Mouse (Mus musculus) neural tube, embryonic 14.5 days (tissue): ENCODE results near the gene Dtd1. TPM values are rescaled to one million over a fixed set of nuclear protein-coding genes. Genes with fewer than 3 reads are reported as not detected.

Experiments
- ATAC-seq: fragments of 200-750 bp; cut with Nextera tagmentation; 2 replicates; pipeline ENCODE4 v1.8.0; 2017; ENCODE audit warnings: low read depth, mild to moderate bottlenecking, moderate TSS enrichment, moderate library complexity
- H3K27ac ChIP-seq: fragments of 300-500 bp; sonication (generic); 2 replicates; pipeline ENCODE4 v1.5.1; 2014; ENCODE audit warnings: low read depth, mild to moderate bottlenecking, control low read depth, low read length, moderate library complexity, mixed read lengths
- H3K27me3 ChIP-seq: fragments of 300-500 bp; sonication (generic); 2 replicates; pipeline ENCODE4 v1.6.1; 2014; ENCODE audit warnings: low read length; ENCODE audit not compliant: control insufficient read depth, insufficient read depth
- H3K36me3 ChIP-seq: fragments of 300-500 bp; sonication (generic); 2 replicates; pipeline ENCODE4 v1.6.1; 2014; ENCODE audit warnings: low read length, mixed read lengths; ENCODE audit not compliant: control insufficient read depth, insufficient read depth
- H3K4me1 ChIP-seq: fragments of 300-500 bp; sonication (generic); 2 replicates; pipeline ENCODE4 v1.6.1; 2014; ENCODE audit warnings: low read length; ENCODE audit not compliant: control insufficient read depth, insufficient read depth
- H3K4me2 ChIP-seq: fragments of 300-500 bp; sonication (generic); 2 replicates; pipeline ENCODE4 v1.6.1; 2014; ENCODE audit warnings: mild to moderate bottlenecking, low read depth, low read length, control low read depth
- H3K4me3 ChIP-seq: fragments of 300-500 bp; sonication (generic); 2 replicates; pipeline ENCODE4 v1.5.1; 2014; ENCODE audit warnings: low read depth, low read length, control low read depth, mixed read lengths
- H3K9ac ChIP-seq: fragments of 300-500 bp; sonication (generic); replicated peaks from 2 replicates; pipeline ENCODE4 v1.6.1; 2014; ENCODE audit warnings: low read depth, mild to moderate bottlenecking, control low read depth, low read length, mixed read lengths
- H3K9me3 ChIP-seq: fragments of 300-500 bp; sonication (generic); 2 replicates; pipeline ENCODE4 v1.6.1; 2016; ENCODE audit warnings: low read length; ENCODE audit not compliant: control insufficient read depth
- WGBS: fragments of 180-500 bp; shearing (Covaris S2); extraction: QIAGEN DNeasy Blood & Tissue Kit; methylation state at CpG from one replicate; pipeline ENCODE4 v1.1.7; 2014; 5-methylcytosine and 5-hydroxymethylcytosine counted together
- polyA plus RNA-seq: library from polyadenylated mRNA; unstranded; fragments of >200 nt; fragmentation: Nextera tagmentation; extraction: Ambion mirVana; gene quantifications from 2 replicates; pipeline ENCODE4 v1.2.1, GENCODE M21; 2014

Dtd1 gene
- polyA plus RNA-seq, 1 experiment from 2014 or later = 132 TPM

DNA sequence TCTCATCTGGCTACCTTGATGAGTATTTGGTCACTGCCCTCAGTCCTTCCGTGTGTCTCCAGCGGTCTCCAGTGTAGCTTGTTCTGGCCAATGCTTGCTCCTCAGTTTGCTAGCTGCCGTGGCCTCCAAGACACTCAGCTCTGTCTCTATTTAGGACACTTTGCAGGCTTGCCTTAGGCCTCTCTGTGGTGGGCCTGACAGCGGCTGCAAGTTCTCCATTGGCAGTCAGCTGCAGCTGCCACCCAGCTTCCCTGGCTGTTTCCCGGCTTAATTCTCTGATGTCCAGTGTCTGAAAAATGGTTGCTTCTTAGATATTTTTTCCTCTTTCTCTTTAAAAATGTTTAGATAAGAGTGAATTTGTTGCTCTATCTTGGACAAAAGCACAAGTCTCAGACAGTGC, 116.6 kb downstream of the Dtd1 start:
- Histone ChIP-seq H3K27me3 (no peaks in the 10 kb centered on the region), H3K4me2 (no peak overlapping the region), H3K9me3 (peaks cover 3% of the 10 kb centered on the region; the same call in 1 of the 2 replicates), H3K36me3 (no peaks in the 10 kb centered on the region), H3K4me3 (no peak overlapping the region), H3K4me1 (no peaks in the 10 kb centered on the region), H3K27ac (no peak overlapping the region), H3K9ac (no peak overlapping the region)
- no peak for ATAC-seq
- 83% methylated on average over 5 of the region's 5 CpGs for WGBS

DNA sequence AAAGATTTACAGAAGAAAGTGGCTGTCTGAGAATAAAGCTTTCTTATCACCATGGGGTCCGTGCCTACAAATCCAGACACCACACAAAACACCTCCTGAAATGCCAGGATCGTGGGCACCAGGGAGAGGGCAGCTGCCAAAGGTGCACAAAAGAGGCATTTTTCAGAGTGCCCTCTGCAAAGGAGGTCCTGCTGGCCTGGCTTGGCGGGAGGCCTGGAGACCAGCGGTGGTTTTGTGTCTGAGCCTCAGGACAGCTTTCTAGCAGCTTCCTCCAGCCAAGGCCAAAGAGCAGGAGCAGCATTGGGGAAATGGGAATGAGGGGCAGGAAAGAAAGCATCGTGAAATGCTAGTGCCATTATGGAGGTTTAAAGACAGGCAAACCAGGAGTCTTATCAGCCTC, 118.6 kb downstream of the Dtd1 start:
- H3K27me3 ChIP-seq = no peaks in the 10 kb centered on the region
- no peak overlapping the region for H3K4me2 ChIP-seq
- H3K9ac ChIP-seq = no peak overlapping the region
- H3K9me3 ChIP-seq = no peaks in the 10 kb centered on the region
- no peak overlapping the region for H3K27ac ChIP-seq
- H3K4me1 ChIP-seq = no peaks in the 10 kb centered on the region
- H3K4me3 ChIP-seq = no peak overlapping the region
- 46% methylated on average over 5 of the region's 5 CpGs for WGBS
- no peaks in the 10 kb centered on the region for H3K36me3 ChIP-seq
- no peak for ATAC-seq

DNA sequence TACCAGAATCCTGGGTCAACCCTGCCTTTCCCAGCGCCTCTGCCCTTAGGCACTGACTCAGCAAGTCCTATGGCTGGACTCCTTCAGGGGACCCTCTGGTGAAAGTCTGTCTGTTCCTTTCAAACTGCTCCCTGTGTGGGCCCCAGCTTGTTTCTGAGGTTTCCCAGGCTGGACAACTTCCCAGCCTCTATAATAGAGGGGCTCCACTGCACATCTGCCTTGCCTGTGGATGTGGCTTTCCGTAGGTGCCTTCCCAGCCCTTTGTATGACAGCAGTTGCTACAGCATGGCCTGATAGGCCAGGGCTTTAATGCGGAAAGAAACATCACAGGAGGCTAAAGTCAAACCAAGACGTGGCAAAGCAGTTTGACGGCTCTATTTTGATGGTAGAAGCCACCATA, 119.6 kb downstream of the Dtd1 start:
- H3K4me2 ChIP-seq = no peak overlapping the region
- no peak overlapping the region for H3K4me3 ChIP-seq
- H3K4me1 ChIP-seq = no peaks in the 10 kb centered on the region
- no peak overlapping the region for H3K27ac ChIP-seq
- ATAC-seq = no peak
- H3K9me3 ChIP-seq = no peaks in the 10 kb centered on the region
- no peaks in the 10 kb centered on the region for H3K36me3 ChIP-seq
- H3K27me3 ChIP-seq = no peaks in the 10 kb centered on the region
- H3K9ac ChIP-seq = no peak overlapping the region
- 79% methylated on average over 5 of the region's 5 CpGs for WGBS

DNA sequence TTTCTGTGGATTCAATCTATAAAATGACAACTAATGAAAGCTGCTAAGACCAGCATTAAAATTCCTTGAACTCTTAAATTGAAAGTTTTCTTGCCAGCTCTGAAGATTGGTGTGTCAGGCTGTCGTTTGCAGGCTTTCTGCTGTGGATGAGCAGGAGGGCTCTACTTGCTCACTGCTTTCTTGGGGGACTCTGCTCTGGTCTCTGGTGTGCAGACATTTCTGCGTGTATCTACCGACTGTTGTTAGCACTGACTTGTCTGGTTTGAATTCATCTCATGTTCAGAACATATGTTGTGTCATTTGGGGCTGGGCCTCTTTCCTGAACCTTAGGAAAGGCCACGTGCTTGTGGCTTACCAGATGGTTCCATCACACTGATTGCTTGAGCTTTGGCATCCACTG, 120.0 kb downstream of the Dtd1 start:
- H3K4me2 ChIP-seq = no peak overlapping the region
- no peak overlapping the region for H3K27ac ChIP-seq
- H3K4me3 ChIP-seq = no peak overlapping the region
- whole genome bisulfite sequencing = 71% methylated on average over 4 of the region's 4 CpGs
- H3K27me3 ChIP-seq = no peaks in the 10 kb centered on the region
- no peaks in the 10 kb centered on the region for H3K4me1 ChIP-seq
- H3K9me3 ChIP-seq = no peaks in the 10 kb centered on the region
- no peak overlapping the region for H3K9ac ChIP-seq
- H3K36me3 ChIP-seq = no peaks in the 10 kb centered on the region
- ATAC-seq = no peak

DNA sequence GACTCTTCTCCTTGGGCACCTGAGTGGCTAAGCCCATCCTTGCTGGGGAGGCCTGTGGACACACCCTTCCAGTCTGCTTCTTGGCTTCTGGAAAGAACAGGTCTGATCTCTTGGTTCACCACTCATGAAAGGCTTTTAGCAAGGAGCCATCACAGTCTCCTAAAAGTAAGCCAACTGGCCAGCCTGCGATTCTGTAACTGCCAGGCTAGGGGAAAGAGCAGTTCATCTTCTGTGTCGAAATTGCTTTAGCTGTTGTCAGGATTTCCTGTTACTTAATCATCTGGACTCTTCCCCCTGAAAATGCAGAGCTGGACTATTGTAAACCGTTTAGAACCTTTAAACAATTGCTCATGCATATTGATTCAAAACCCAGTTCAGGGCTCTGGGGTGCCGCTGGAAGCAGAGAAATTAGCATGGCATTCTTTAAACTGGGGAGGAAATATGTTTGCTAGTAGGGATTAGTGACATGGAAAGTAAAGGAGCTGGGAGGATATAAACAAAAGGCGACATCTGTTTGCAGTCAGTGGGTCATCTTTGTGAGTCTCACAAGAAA, 120.8 kb downstream of the Dtd1 start:
- H3K9me3 ChIP-seq = no peaks in the 10 kb centered on the region
- WGBS = 20% methylated on average over 5 of the region's 5 CpGs
- no peak overlapping the region for H3K27ac ChIP-seq

DNA sequence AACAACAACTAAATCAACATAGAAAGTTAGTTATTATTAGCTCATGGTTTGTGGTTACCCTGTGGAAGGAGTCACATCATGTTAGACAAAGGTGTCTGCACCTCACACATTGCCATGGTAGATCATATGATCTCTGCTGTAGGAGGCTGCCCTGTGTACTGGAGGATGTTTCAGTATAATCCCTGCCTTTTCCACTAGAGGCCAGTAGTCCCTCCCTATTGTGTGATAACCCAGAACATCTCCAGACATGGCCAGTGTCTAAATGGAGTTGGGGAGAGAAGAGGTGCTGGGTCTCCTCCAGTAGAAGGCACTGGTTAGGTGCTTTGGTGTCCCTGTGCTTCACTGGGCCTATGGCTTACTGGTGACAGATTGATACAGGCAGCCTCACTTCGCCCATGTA, 125.0 kb downstream of the Dtd1 start:
- no peaks in the 10 kb centered on the region for H3K9me3 ChIP-seq
- 100% methylated on average over 1 of the region's 1 CpGs for WGBS
- H3K4me1 ChIP-seq = no peaks in the 10 kb centered on the region
- no peak overlapping the region for H3K4me3 ChIP-seq
- no peak overlapping the region for H3K9ac ChIP-seq
- H3K27me3 ChIP-seq = no peaks in the 10 kb centered on the region
- ATAC-seq = peak; percentile 58; the same call in 1 of the 2 replicates
- no peak overlapping the region for H3K27ac ChIP-seq
- H3K36me3 ChIP-seq = no peaks in the 10 kb centered on the region
- no peak overlapping the region for H3K4me2 ChIP-seq

More for the DNA sequence above, 120.8 kb downstream of the Dtd1 start:
- Histone ChIP-seq H3K4me3 (no peak overlapping the region), H3K27me3 (no peaks in the 10 kb centered on the region), H3K9ac (no peak overlapping the region), H3K4me2 (no peak overlapping the region), H3K36me3 (no peaks in the 10 kb centered on the region), H3K4me1 (no peaks in the 10 kb centered on the region)
- ATAC-seq = no peak

DNA sequence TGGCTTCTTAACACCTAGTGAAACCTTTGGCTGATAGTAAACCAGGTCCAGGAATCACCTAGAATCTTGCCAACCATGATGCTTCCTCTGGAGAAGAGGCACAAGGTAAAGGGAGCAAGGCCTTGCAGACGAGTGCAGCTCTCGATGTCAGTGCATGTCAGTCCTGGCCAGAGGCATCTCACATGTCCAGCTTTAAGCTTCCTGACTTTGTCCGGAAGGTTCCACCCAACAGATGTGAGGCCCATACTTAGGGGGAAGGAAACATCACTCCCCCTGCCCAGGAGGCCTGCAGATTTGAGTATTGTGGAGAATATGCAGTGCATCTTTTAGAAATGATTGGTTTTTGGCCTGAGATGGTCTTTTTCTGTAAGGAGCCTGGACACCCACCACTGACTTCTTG, 127.4 kb downstream of the Dtd1 start:
- no peak overlapping the region for H3K4me3 ChIP-seq
- 93% methylated on average over 3 of the region's 3 CpGs for WGBS
- H3K9ac ChIP-seq = no peak overlapping the region
- no peaks in the 10 kb centered on the region for H3K36me3 ChIP-seq
- H3K4me2 ChIP-seq = no peak overlapping the region
- H3K4me1 ChIP-seq = no peaks in the 10 kb centered on the region
- no peaks in the 10 kb centered on the region for H3K9me3 ChIP-seq
- H3K27me3 ChIP-seq = no peaks in the 10 kb centered on the region
- no peak for ATAC-seq
- H3K27ac ChIP-seq = no peak overlapping the region

DNA sequence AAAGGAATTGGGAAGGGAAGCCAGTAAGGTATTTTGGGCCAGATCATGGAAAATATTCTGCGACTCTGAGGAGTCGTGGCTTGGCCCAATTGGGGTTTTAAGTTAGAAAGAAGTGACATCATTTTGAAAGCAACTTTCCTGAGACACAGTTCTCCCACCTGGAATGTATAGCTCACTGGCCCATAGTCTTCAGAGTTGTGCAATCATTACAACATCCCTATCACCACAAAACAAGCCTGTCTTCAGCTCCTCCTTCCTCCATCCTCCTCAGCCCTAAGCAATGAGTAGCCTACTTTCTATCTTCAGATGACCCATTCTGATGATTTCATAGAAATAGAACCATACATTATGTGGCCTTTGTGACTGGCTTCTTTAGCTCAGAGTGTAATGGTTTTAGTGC, 130.1 kb downstream of the Dtd1 start:
- WGBS = 93% methylated on average over 2 of the region's 2 CpGs
- no peaks in the 10 kb centered on the region for H3K4me1 ChIP-seq
- no peaks in the 10 kb centered on the region for H3K27me3 ChIP-seq
- ATAC-seq = no peak
- no peak overlapping the region for H3K4me2 ChIP-seq
- H3K4me3 ChIP-seq = no peak overlapping the region
- H3K36me3 ChIP-seq = no peaks in the 10 kb centered on the region
- no peaks in the 10 kb centered on the region for H3K9me3 ChIP-seq
- H3K27ac ChIP-seq = no peak overlapping the region
- H3K9ac ChIP-seq = no peak overlapping the region

DNA sequence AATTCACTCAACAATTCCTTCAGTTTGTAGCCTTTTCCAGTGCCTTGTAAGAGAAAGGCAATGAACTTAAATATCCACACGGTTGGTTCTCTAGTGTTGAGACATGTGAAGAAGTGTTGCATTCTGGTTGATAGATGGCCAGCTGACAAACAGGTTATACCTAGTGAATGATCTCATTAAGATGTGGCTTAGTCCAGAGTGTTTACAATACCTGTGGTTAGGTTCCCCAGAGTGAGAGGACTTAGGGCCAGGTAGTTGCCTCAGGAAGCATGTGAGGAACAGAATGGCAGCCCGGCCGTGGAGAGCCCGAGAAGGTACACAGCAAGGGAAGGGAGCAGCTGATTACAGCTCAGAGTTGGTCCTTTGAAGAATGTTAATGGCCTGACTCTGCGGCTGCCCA, 138.5 kb downstream of the Dtd1 start:
- Histone ChIP-seq H3K27ac (no peak overlapping the region), H3K4me2 (no peak overlapping the region), H3K9me3 (no peaks in the 10 kb centered on the region), H3K9ac (no peak overlapping the region), H3K36me3 (no peaks in the 10 kb centered on the region), H3K4me3 (no peak overlapping the region), H3K27me3 (no peaks in the 10 kb centered on the region), H3K4me1 (no peaks in the 10 kb centered on the region)
- WGBS = 87% methylated on average over 5 of the region's 5 CpGs
- ATAC-seq = no peak
